Mouse (Mus musculus): ENCODE results near the gene Urm1.

GRCm38 (mm10) chr2:29855585-29856210 is 35.8 kb downstream of the Urm1 start:
- no peak for TF ChIP-seq CTCF (IDR thresholded peaks at IDR 0.05; ENCODE audit: low read depth, low read length)
- TF ChIP-seq POLR2A (IDR thresholded peaks at IDR 0.05; ENCODE audit: extremely low read depth, insufficient read depth, low read length) = no peak

All from liver, adult 2 months (tissue).